11 mouse cellular contexts compared by ENCODE assay signal in the genomic region with DNA sequence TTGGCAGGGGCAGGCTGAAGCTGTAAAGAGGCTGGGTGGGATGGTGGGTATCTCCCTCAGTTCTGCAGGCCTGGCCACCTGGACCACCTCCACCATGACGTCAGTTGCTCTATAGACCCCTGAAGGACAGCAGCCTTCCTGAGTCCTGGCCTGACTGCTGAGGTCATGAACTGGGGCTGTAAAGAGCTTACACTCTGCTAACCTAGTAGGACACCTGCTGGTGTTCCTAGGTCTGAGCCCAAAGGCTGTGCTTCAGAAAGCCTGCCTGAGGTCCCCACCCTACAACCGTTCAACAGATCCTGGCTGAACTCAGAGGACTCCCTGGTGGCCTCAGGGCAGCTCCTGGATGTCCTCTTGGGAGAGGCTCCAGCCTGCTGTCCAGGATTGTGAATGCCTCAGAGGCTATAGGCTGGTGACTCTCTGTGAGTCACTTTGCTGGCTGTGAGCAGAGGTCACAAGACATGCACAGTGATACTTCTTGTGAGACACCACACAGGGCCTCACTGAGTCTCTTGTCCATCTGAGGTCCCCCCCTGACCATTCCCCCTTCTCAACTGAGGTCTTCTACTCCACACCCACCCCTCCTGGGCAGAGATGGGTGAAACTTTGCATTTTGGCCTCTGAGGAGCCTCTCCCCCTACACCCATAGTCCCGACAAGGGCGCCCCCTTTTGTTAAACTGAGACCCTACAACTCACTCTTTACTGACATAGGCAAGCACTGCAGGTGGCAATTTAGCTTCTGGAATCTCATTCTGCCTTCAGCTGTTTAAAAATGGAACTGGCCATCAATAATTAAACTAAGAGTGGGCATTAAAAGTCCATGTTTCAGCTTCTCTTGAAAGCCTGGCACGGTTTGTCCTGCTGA.
A peak's percentile ranks its signal among the peaks of the same experiment; 100 is the strongest.
DNase-seq lines count a peak whose midpoint lies in the region; ATAC-seq and TF ChIP-seq lines count a peak whose summit lies in the region.
"Had no signal": no experiment of that assay in that cellular context is flagged by ENCODE, and none has a peak within 500 bp of the region (broad histone marks: within the 10 kb centered on the region; RNA-seq: fewer than 3 reads in every experiment).

No protein-coding gene starts in this region.

- H3K9me3 ChIP-seq in heart, embryonic 12.5 days (replicated peaks) = no peaks in the 10 kb centered on the region

- no peaks in the 10 kb centered on the region for H3K27me3 ChIP-seq in Patski
- peaks cover 20% of the 10 kb centered on the region; the same call in 1 of the 2 replicates for H3K27me3 ChIP-seq in heart, embryonic 12.5 days (replicated peaks)

- 36% methylated on average over 5 of the region's 5 CpGs for WGBS in lung, adult 2 months
- 35% methylated on average over 5 of the region's 5 CpGs for WGBS in heart, embryonic 12.5 days

- POLR2A ChIA-PET in Patski (lab: Charles Lee) = interaction anchor here (0.6 to 1.1 kb wide), 2 partner anchors 54 to 558 kb away, joined by 3 to 11 read pairs; no protein-coding TSS in a partner anchor

- H3K4me1 ChIP-seq in lung, adult 2 months (ENCODE audit: control insufficient read depth, insufficient read depth, low read length) = peaks cover 31% of the 10 kb centered on the region
- H3K4me1 ChIP-seq in heart, embryonic 12.5 days (replicated peaks) = 0 out of 2 replicates have a peak, but pooled peaks cover 4% of the 10 kb centered on the region

- peak; percentile 72 for ATAC-seq in Patski
- no peak; the same call in 1 of the 2 replicates for ATAC-seq in heart, embryonic 12.5 days (ENCODE audit: insufficient number of reproducible peaks, low FRiP score)
- ATAC-seq in granulocyte monocyte progenitor cell, adult 5-6 weeks (replicated peaks; ENCODE audit: poor library complexity, severe bottlenecking) = no peak

- H3K4me2 ChIP-seq in heart, embryonic 12.5 days = no peak overlapping the region

- no peaks in the 10 kb centered on the region for H3K36me3 ChIP-seq in heart, embryonic 12.5 days

- no peak overlapping the region for H3K4me3 ChIP-seq in lung, adult 2 months (replicated peaks; ENCODE audit: extremely low read depth, low read depth, low read length)
- H3K4me3 ChIP-seq in heart, embryonic 12.5 days = no peak overlapping the region
- H3K4me3 ChIP-seq: myocyte had no signal

- no peak for TF ChIP-seq CTCF in Patski (IDR thresholded peaks at IDR 0.05)
- 0 out of 2 replicates have a peak, but pooled peaks have one; percentile 7 for TF ChIP-seq CTCF in lung, adult 2 months (IDR thresholded peaks at IDR 0.05; ENCODE audit: insufficient read depth, low read length)

- no peak overlapping the region for H3K27ac ChIP-seq in heart, embryonic 12.5 days (ENCODE audit: poor library complexity, severe bottlenecking)

- no peak overlapping the region for H3K9ac ChIP-seq in heart, embryonic 12.5 days

- DNase-seq in gastrocnemius, adult 18-20 months (ENCODE audit: low spot score) = peak; percentile 10
- no peak for DNase-seq in gastrocnemius, postnatal 25 days
- DNase-seq in 3134 (ENCODE audit: extremely low read depth, insufficient read length, low spot score) (peak; percentile 77), Patski (ENCODE audit: low read depth, low spot score) (peak; percentile 49)
- peak; percentile 28 for DNase-seq in lung, adult 2 months
- DNase-seq in frontal cortex, postnatal 14 days (ENCODE audit: low spot score in 2 of 2) = no peak
- DNase-seq: cerebellum, adult 9-11 months; liver had no signal

- in situ Hi-C loops in Patski (cut with MboI; ENCODE audit: low pct_unique_long_range_greater_than_20kb) = loop anchor here (5.0 to 10.0 kb wide), 3 partner anchors 101 to 601 kb away; no protein-coding TSS in a partner anchor

- TF ChIP-seq POLR2A in lung, adult 2 months (IDR thresholded peaks at IDR 0.05; ENCODE audit: borderline replicate concordance, extremely low read depth, low read depth, low read length) = no peak

- CTCF ChIA-PET in Patski (lab: Charles Lee) = interaction anchor here (0.7 to 1.9 kb wide), 13 partner anchors 8 to 599 kb away, joined by 3 to 14 read pairs (median 4); no protein-coding TSS in a partner anchor

Comparison
In these comparisons a context has a peak if more than half of its experiments do, and no peak if none do; other contexts are left out.
1. DNase-seq: peak in gastrocnemius, adult 18-20 months (single experiment), 3134 (single experiment), Patski (single experiment) and lung, adult 2 months (single experiment); none in gastrocnemius, postnatal 25 days (single experiment) and frontal cortex, postnatal 14 days (0 of 2).